ENCODE assay signal across 30 mouse cellular contexts in the genomic region with DNA sequence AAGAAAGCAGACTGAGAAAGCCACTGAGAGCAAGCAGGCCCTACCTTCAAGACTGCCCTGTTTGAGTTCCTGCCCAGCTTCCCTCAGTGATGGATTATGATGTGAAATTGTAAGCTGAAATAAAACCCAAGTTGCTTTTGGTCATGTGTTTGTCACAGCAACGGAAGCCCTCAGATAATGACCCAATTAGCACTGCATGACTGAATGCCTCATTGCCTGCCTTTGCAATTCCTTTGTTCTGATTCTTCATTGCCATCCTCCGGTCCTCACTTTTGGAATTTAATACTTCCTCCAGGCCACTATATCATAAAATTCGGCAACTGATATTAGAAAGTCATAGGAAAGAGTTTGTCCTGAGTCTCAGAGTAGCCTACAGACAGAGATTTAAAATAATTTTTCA. TPM values are rescaled to one million over a fixed set of nuclear protein-coding genes. Genes with fewer than 3 reads are reported as not detected.
DNase-seq lines count a peak whose midpoint lies in the region; ATAC-seq and TF ChIP-seq lines count a peak whose summit lies in the region.
"Had no signal": no experiment of that assay in that cellular context is flagged by ENCODE, and none has a peak within 500 bp of the region (broad histone marks: within the 10 kb centered on the region; RNA-seq: fewer than 3 reads in every experiment).

No protein-coding gene starts in this region.

- TF ChIP-seq POLR2A in brain, embryonic 14.5 days (IDR thresholded peaks at IDR 0.05; ENCODE audit: borderline replicate concordance, extremely low read depth, insufficient read depth, insufficient read length, poor library complexity, severe bottlenecking) = no peak

- H3K9me3 ChIP-seq in hindbrain, embryonic 11.5 days (ENCODE audit: control insufficient read depth, low read length) = no peaks in the 10 kb centered on the region
- H3K9me3 ChIP-seq in hindbrain, embryonic 16.5 days (ENCODE audit: control insufficient read depth, low read length) = no peaks in the 10 kb centered on the region
- no peaks in the 10 kb centered on the region for H3K9me3 ChIP-seq in intestine, embryonic 14.5 days (ENCODE audit: control insufficient read depth, low read length)
- no peaks in the 10 kb centered on the region for H3K9me3 ChIP-seq in intestine, embryonic 16.5 days (ENCODE audit: control insufficient read depth, low read length)
- H3K9me3 ChIP-seq: embryonic facial prominence, embryonic 10.5 days; embryonic facial prominence, embryonic 12.5 days; forebrain, embryonic 13.5 days; forebrain, embryonic 15.5 days had no signal

- no peak overlapping the region for H3K4me2 ChIP-seq in hindbrain, embryonic 11.5 days (replicated peaks; ENCODE audit: low read depth, low read length)
- H3K4me2 ChIP-seq in hindbrain, embryonic 16.5 days (ENCODE audit: low read length) = no peak overlapping the region
- H3K4me2 ChIP-seq in intestine, embryonic 14.5 days (ENCODE audit: low read length) = no peak overlapping the region
- no peak overlapping the region for H3K4me2 ChIP-seq in intestine, embryonic 16.5 days (ENCODE audit: low read depth, low read length)
- H3K4me2 ChIP-seq: embryonic facial prominence, embryonic 12.5 days; forebrain, embryonic 13.5 days; forebrain, embryonic 15.5 days had no signal

- no peaks in the 10 kb centered on the region for H3K27me3 ChIP-seq in hindbrain, embryonic 11.5 days (ENCODE audit: control insufficient read depth, insufficient read depth, low read length)
- no peaks in the 10 kb centered on the region for H3K27me3 ChIP-seq in hindbrain, embryonic 16.5 days (replicated peaks; ENCODE audit: control insufficient read depth, insufficient read depth, low read length)
- H3K27me3 ChIP-seq in intestine, embryonic 14.5 days (replicated peaks; ENCODE audit: control insufficient read depth, insufficient read depth, low read length) = no peaks in the 10 kb centered on the region
- H3K27me3 ChIP-seq in intestine, embryonic 16.5 days (replicated peaks; ENCODE audit: control insufficient read depth, insufficient read depth, low read length) = no peaks in the 10 kb centered on the region
- H3K27me3 ChIP-seq: embryonic facial prominence, embryonic 12.5 days; forebrain, embryonic 13.5 days; forebrain, embryonic 15.5 days had no signal

- H3K4me3 ChIP-seq in hindbrain, embryonic 11.5 days (ENCODE audit: low read depth, low read length) = no peak overlapping the region
- no peak overlapping the region for H3K4me3 ChIP-seq in hindbrain, embryonic 16.5 days (ENCODE audit: low read length)
- no peak overlapping the region for H3K4me3 ChIP-seq in intestine, embryonic 14.5 days (ENCODE audit: low read depth, low read length)
- H3K4me3 ChIP-seq in intestine, embryonic 16.5 days (ENCODE audit: low read length) = no peak overlapping the region
- H3K4me3 ChIP-seq in gastrocnemius, adult 2 months = no peak overlapping the region
- H3K4me3 ChIP-seq: embryonic facial prominence, embryonic 10.5 days; embryonic facial prominence, embryonic 12.5 days; forebrain, embryonic 13.5 days; forebrain, embryonic 15.5 days had no signal

- peak; percentile 6 for DNase-seq in hindbrain, embryonic 11.5 days (ENCODE audit: low spot score)
- DNase-seq in intestine, embryonic 14.5 days (ENCODE audit: low spot score) = peak; percentile 12
- DNase-seq in brain, embryonic 14.5 days (ENCODE audit: low read depth) = peak; percentile 22
- DNase-seq in retina, postnatal 1 day = peak; percentile 78
- no peak for DNase-seq in gastrocnemius, adult 2 months
- no peak for DNase-seq in adrenal gland, postnatal 36 days
- DNase-seq: adrenal gland, adult 8-10 months; adrenal gland, postnatal 14 days; cerebellum, adult 11-12 months; cerebellum, adult 2 months; cerebellum, adult 9-10 months; cerebellum, postnatal 10 days; cerebellum, postnatal 25 days; embryo, embryonic 11 days; forebrain, postnatal 0 days had no signal

- intact Hi-C loops in gastrocnemius, adult 2 months (cut with DNase I) = no loop called here

- no peaks in the 10 kb centered on the region for H3K4me1 ChIP-seq in hindbrain, embryonic 11.5 days (replicated peaks; ENCODE audit: control insufficient read depth, insufficient read depth, low read length)
- H3K4me1 ChIP-seq in hindbrain, embryonic 16.5 days (ENCODE audit: control insufficient read depth, insufficient read depth, low read depth, low read length) = no peaks in the 10 kb centered on the region
- H3K4me1 ChIP-seq in intestine, embryonic 14.5 days (replicated peaks; ENCODE audit: control insufficient read depth, insufficient read depth, low read length) = no peaks in the 10 kb centered on the region
- H3K4me1 ChIP-seq in intestine, embryonic 16.5 days (ENCODE audit: control insufficient read depth, insufficient read depth, low read length) = no peaks in the 10 kb centered on the region

- H3K27ac ChIP-seq in hindbrain, embryonic 11.5 days (ENCODE audit: low read depth, low read length) = no peak overlapping the region
- no peak overlapping the region for H3K27ac ChIP-seq in hindbrain, embryonic 16.5 days (ENCODE audit: low read depth, low read length)
- H3K27ac ChIP-seq in intestine, embryonic 14.5 days (ENCODE audit: low read depth) = no peak overlapping the region
- H3K27ac ChIP-seq in intestine, embryonic 16.5 days (ENCODE audit: low read length) = no peak overlapping the region
- no peak overlapping the region for H3K27ac ChIP-seq in gastrocnemius, adult 2 months
- H3K27ac ChIP-seq: embryonic facial prominence, embryonic 10.5 days; embryonic facial prominence, embryonic 12.5 days; forebrain, embryonic 13.5 days; forebrain, embryonic 15.5 days had no signal

- no peak for ATAC-seq in hindbrain, embryonic 11.5 days (ENCODE audit: low FRiP score)
- ATAC-seq in hindbrain, embryonic 16.5 days = no peak
- ATAC-seq in intestine, embryonic 14.5 days (replicated peaks; ENCODE audit: low FRiP score, low TSS enrichment, low read depth) = no peak
- no peak for ATAC-seq in intestine, embryonic 16.5 days
- ATAC-seq: activated CD4-positive, CD25-positive, alpha-beta regulatory T cell, adult 4 months; forebrain, embryonic 13.5 days; forebrain, embryonic 15.5 days; forebrain, postnatal 0 days; Patski had no signal

- TF ChIP-seq CTCF in brain, embryonic 14.5 days (IDR thresholded peaks at IDR 0.05; ENCODE audit: borderline replicate concordance, extremely low read depth, insufficient read depth, insufficient read length) = no peak
- no peak for TF ChIP-seq CTCF in gastrocnemius, adult 2 months (IDR thresholded peaks at IDR 0.05)

- no peaks in the 10 kb centered on the region for H3K36me3 ChIP-seq in hindbrain, embryonic 11.5 days (ENCODE audit: control insufficient read depth, insufficient read depth, low read length)
- H3K36me3 ChIP-seq in hindbrain, embryonic 16.5 days (ENCODE audit: control insufficient read depth, insufficient read depth, low read length) = no peaks in the 10 kb centered on the region
- no peaks in the 10 kb centered on the region for H3K36me3 ChIP-seq in intestine, embryonic 14.5 days (ENCODE audit: control insufficient read depth, insufficient read depth, low read length)
- no peaks in the 10 kb centered on the region for H3K36me3 ChIP-seq in intestine, embryonic 16.5 days (ENCODE audit: control insufficient read depth, insufficient read depth, low read length)
- H3K36me3 ChIP-seq: embryonic facial prominence, embryonic 10.5 days; embryonic facial prominence, embryonic 12.5 days; forebrain, embryonic 15.5 days had no signal

- H3K9ac ChIP-seq in hindbrain, embryonic 11.5 days (ENCODE audit: low read depth, low read length) = no peak overlapping the region
- H3K9ac ChIP-seq in hindbrain, embryonic 16.5 days (ENCODE audit: low read depth, low read length) = no peak overlapping the region
- no peak overlapping the region for H3K9ac ChIP-seq in intestine, embryonic 14.5 days (ENCODE audit: low read length)
- H3K9ac ChIP-seq in intestine, embryonic 16.5 days (ENCODE audit: low read depth, low read length) = no peak overlapping the region
- H3K9ac ChIP-seq: embryonic facial prominence, embryonic 12.5 days; forebrain, embryonic 13.5 days; forebrain, embryonic 15.5 days; forebrain, postnatal 0 days had no signal

- 44% methylated on average over 3 of the region's 3 CpGs for whole genome bisulfite sequencing in hindbrain, embryonic 11.5 days
- 38% methylated on average over 3 of the region's 3 CpGs for WGBS in hindbrain, embryonic 16.5 days
- 74% methylated on average over 3 of the region's 3 CpGs for WGBS in intestine, embryonic 14.5 days
- WGBS in intestine, embryonic 16.5 days = 75% methylated on average over 3 of the region's 3 CpGs

RNA-seq across cellular contexts. Expression of gene Gm4922, which starts 9.0 kb away (rescaled TPM):
- not detected in 2 replicates for polyA plus RNA-seq in hindbrain, embryonic 11.5 days (2014; fragmentation: Nextera tagmentation; extraction: Ambion mirVana)
- 0.48 and 0.55 TPM in 2 replicates for polyA plus RNA-seq in hindbrain, embryonic 16.5 days (2015; fragmentation: Nextera tagmentation; extraction: Ambion mirVana)
- 0.09 and 0.12 TPM in 2 replicates for polyA plus RNA-seq in intestine, embryonic 14.5 days (2014; fragmentation: Nextera tagmentation; extraction: Ambion mirVana)
- 0.05 TPM in 1 of 2 replicates, not detected in the other for polyA plus RNA-seq in intestine, embryonic 16.5 days (2015; fragmentation: Nextera tagmentation; extraction: Ambion mirVana)
- not detected in 2 replicates for polyA plus RNA-seq in brain, embryonic 14.5 days (2012; rRNA removed)
- total RNA-seq in gastrocnemius, adult 2 months (2021) = not detected
- total RNA-seq in adrenal gland, postnatal 36 days (2021) = not detected
- total RNA-seq: adrenal gland, adult 18-20 months; adrenal gland, adult 8-10 months; adrenal gland, postnatal 14 days; adrenal gland, postnatal 4 days; ES-E14; forebrain, postnatal 0 days; MEL had no signal
- polyA plus RNA-seq: activated CD4-positive, CD25-positive, alpha-beta regulatory T cell, adult 4 months; C2C12; cerebellum, adult 2 months; cortical plate, adult 2 months; embryonic facial prominence, embryonic 10.5 days; embryonic facial prominence, embryonic 12.5 days; embryonic facial prominence, embryonic 14.5 days; forebrain, embryonic 13.5 days; Patski had no signal

RNA-seq across cellular contexts. Expression of gene Arfgef3, which starts 33.8 kb away (rescaled TPM):
- 1.2 and 1.9 TPM in 2 replicates for polyA plus RNA-seq in hindbrain, embryonic 11.5 days (2014; fragmentation: Nextera tagmentation; extraction: Ambion mirVana)
- 6.3 and 6.5 TPM in 2 replicates for polyA plus RNA-seq in hindbrain, embryonic 16.5 days (2015; fragmentation: Nextera tagmentation; extraction: Ambion mirVana)
- 3.0 and 3.2 TPM in 2 replicates for polyA plus RNA-seq in intestine, embryonic 14.5 days (2014; fragmentation: Nextera tagmentation; extraction: Ambion mirVana)
- 1.8 and 2.1 TPM in 2 replicates for polyA plus RNA-seq in intestine, embryonic 16.5 days (2015; fragmentation: Nextera tagmentation; extraction: Ambion mirVana)
- 4.4 and 7.4 TPM in 2 replicates for polyA plus RNA-seq in brain, embryonic 14.5 days (2012; rRNA removed)
- total RNA-seq in gastrocnemius, adult 2 months (2021) = under 1 TPM; 0.10 to 0.39 TPM
- 1 to 10 TPM; 3.8 to 5.8 TPM for total RNA-seq in adrenal gland, postnatal 36 days (2021)
- total RNA-seq: MEL had no signal
- polyA plus RNA-seq: C2C12 had no signal

Comparison
In these comparisons a context has a peak if more than half of its experiments do, and no peak if none do; other contexts are left out.
1. DNase-seq: peak in hindbrain, embryonic 11.5 days (single experiment), intestine, embryonic 14.5 days (single experiment), brain, embryonic 14.5 days (single experiment) and retina, postnatal 1 day (single experiment); none in gastrocnemius, adult 2 months (single experiment) and adrenal gland, postnatal 36 days (0 of 2).